Mouse (Mus musculus): ENCODE results near the gene Erc2. TPM values are rescaled to one million over a fixed set of nuclear protein-coding genes. Genes with fewer than 3 reads are reported as not detected.

Gene Erc2
- polyA plus RNA-seq, 1 experiment from 2014 or later: 69.7 TPM

- peaks cover 14% of the 10 kb centered on the region for H3K4me1 ChIP-seq
- peak; percentile 80 for ATAC-seq (replicated peaks)
- no peak overlapping the region for H3K9ac ChIP-seq (replicated peaks)
- H3K36me3 ChIP-seq: no peaks in the 10 kb centered on the region
- WGBS: 8% methylated on average over 18 of the region's 18 CpGs
- no peaks in the 10 kb centered on the region for H3K9me3 ChIP-seq
- no peak overlapping the region for H3K4me3 ChIP-seq
- no peak overlapping the region for H3K4me2 ChIP-seq (replicated peaks)
- no peaks in the 10 kb centered on the region for H3K27me3 ChIP-seq
- H3K27ac ChIP-seq (replicated peaks): peak overlapping the region; percentile 31
Measured at GRCm38 (mm10) chr14:28057885-28058860, 435.9 kb downstream of the Erc2 start.

- no peaks in the 10 kb centered on the region for H3K27me3 ChIP-seq
- WGBS: 67% methylated on average over 4 of the region's 4 CpGs
Measured at GRCm38 (mm10) chr14:28060891-28061290, 438.7 kb downstream of the Erc2 start.

GRCm38 (mm10) chr14:28061649-28062375, 439.6 kb downstream of the Erc2 start:
- Histone ChIP-seq H3K4me3 (no peak overlapping the region), H3K4me1 (peaks cover 14% of the 10 kb centered on the region), H3K4me2 (replicated peaks) (no peak overlapping the region), H3K27ac (replicated peaks) (no peak overlapping the region), H3K36me3 (no peaks in the 10 kb centered on the region), H3K9ac (replicated peaks) (no peak overlapping the region), H3K27me3 (no peaks in the 10 kb centered on the region), H3K9me3 (no peaks in the 10 kb centered on the region)
- ATAC-seq (replicated peaks): no peak
- WGBS: 67% methylated on average over 3 of the region's 3 CpGs

More at GRCm38 (mm10) chr14:28060891-28061290, 438.7 kb downstream of the Erc2 start:
- H3K4me1 ChIP-seq: peaks cover 14% of the 10 kb centered on the region
- no peak for ATAC-seq (replicated peaks)
- no peak overlapping the region for H3K4me2 ChIP-seq (replicated peaks)
- no peaks in the 10 kb centered on the region for H3K9me3 ChIP-seq
- H3K27ac ChIP-seq (replicated peaks): no peak overlapping the region
- no peak overlapping the region for H3K9ac ChIP-seq (replicated peaks)
- no peaks in the 10 kb centered on the region for H3K36me3 ChIP-seq
- H3K4me3 ChIP-seq: no peak overlapping the region

- Histone ChIP-seq H3K4me1 (peaks cover 4% of the 10 kb centered on the region; the same call in 1 of the 2 replicates), H3K36me3 (no peaks in the 10 kb centered on the region), H3K9ac (replicated peaks) (no peak overlapping the region), H3K27ac (replicated peaks) (no peak overlapping the region), H3K27me3 (no peaks in the 10 kb centered on the region), H3K4me3 (no peak overlapping the region), H3K4me2 (replicated peaks) (no peak overlapping the region), H3K9me3 (no peaks in the 10 kb centered on the region)
- ATAC-seq (replicated peaks): no peak
- 29% methylated on average over 12 of the region's 12 CpGs for WGBS
Measured at GRCm38 (mm10) chr14:28068021-28068420, 445.8 kb downstream of the Erc2 start.

- 94% methylated on average over 2 of the region's 2 CpGs for WGBS
- no peaks in the 10 kb centered on the region for H3K36me3 ChIP-seq
- H3K4me2 ChIP-seq (replicated peaks): no peak overlapping the region
- no peak for ATAC-seq (replicated peaks)
- no peaks in the 10 kb centered on the region for H3K27me3 ChIP-seq
- no peaks in the 10 kb centered on the region for H3K9me3 ChIP-seq
- H3K4me3 ChIP-seq: no peak overlapping the region
- no peak overlapping the region for H3K27ac ChIP-seq (replicated peaks)
- H3K4me1 ChIP-seq: peaks cover 4% of the 10 kb centered on the region; the same call in 1 of the 2 replicates
- H3K9ac ChIP-seq (replicated peaks): no peak overlapping the region
Measured at GRCm38 (mm10) chr14:28069826-28070225, 447.6 kb downstream of the Erc2 start.

GRCm38 (mm10) chr14:28072561-28072960, 450.3 kb downstream of the Erc2 start:
- no peak overlapping the region for H3K4me3 ChIP-seq
- ATAC-seq (replicated peaks): no peak
- H3K9me3 ChIP-seq: no peaks in the 10 kb centered on the region
- no peaks in the 10 kb centered on the region for H3K36me3 ChIP-seq
- 85% methylated on average over 3 of the region's 3 CpGs for WGBS
- H3K4me1 ChIP-seq: peaks cover 4% of the 10 kb centered on the region; the same call in 1 of the 2 replicates
- H3K4me2 ChIP-seq (replicated peaks): no peak overlapping the region
- H3K9ac ChIP-seq (replicated peaks): no peak overlapping the region
- H3K27me3 ChIP-seq: no peaks in the 10 kb centered on the region
- H3K27ac ChIP-seq (replicated peaks): no peak overlapping the region

- Histone ChIP-seq H3K27ac (replicated peaks) (no peak overlapping the region), H3K4me1 (no peaks in the 10 kb centered on the region), H3K4me3 (no peak overlapping the region), H3K9me3 (no peaks in the 10 kb centered on the region), H3K9ac (replicated peaks) (no peak overlapping the region), H3K36me3 (no peaks in the 10 kb centered on the region), H3K27me3 (no peaks in the 10 kb centered on the region), H3K4me2 (replicated peaks) (no peak overlapping the region)
- 66% methylated on average over 8 of the region's 8 CpGs for WGBS
- ATAC-seq (replicated peaks): no peak
Measured at GRCm38 (mm10) chr14:28089636-28090443, 467.6 kb downstream of the Erc2 start.

- no peak overlapping the region for H3K4me3 ChIP-seq
- H3K9ac ChIP-seq (replicated peaks): no peak overlapping the region
- H3K4me1 ChIP-seq: no peaks in the 10 kb centered on the region
- H3K36me3 ChIP-seq: no peaks in the 10 kb centered on the region
- WGBS: 95% methylated on average over 1 of the region's 1 CpGs
- H3K27me3 ChIP-seq: no peaks in the 10 kb centered on the region
- H3K9me3 ChIP-seq: no peaks in the 10 kb centered on the region
- H3K27ac ChIP-seq (replicated peaks): no peak overlapping the region
- H3K4me2 ChIP-seq (replicated peaks): no peak overlapping the region
- no peak for ATAC-seq (replicated peaks)
Measured at GRCm38 (mm10) chr14:28091367-28091766, 469.1 kb downstream of the Erc2 start.

GRCm38 (mm10) chr14:28093214-28093613, 471.0 kb downstream of the Erc2 start:
- no peak overlapping the region for H3K27ac ChIP-seq (replicated peaks)
- H3K27me3 ChIP-seq: no peaks in the 10 kb centered on the region
- H3K4me1 ChIP-seq: no peaks in the 10 kb centered on the region
- no peak for ATAC-seq (replicated peaks)
- H3K9me3 ChIP-seq: no peaks in the 10 kb centered on the region
- no peaks in the 10 kb centered on the region for H3K36me3 ChIP-seq
- no peak overlapping the region for H3K9ac ChIP-seq (replicated peaks)
- WGBS: 67% methylated on average over 4 of the region's 4 CpGs
- H3K4me2 ChIP-seq (replicated peaks): no peak overlapping the region
- no peak overlapping the region for H3K4me3 ChIP-seq

GRCm38 (mm10) chr14:28093913-28094312, 471.7 kb downstream of the Erc2 start:
- H3K4me1 ChIP-seq: no peaks in the 10 kb centered on the region
- H3K4me3 ChIP-seq: no peak overlapping the region
- H3K9ac ChIP-seq (replicated peaks): no peak overlapping the region
- H3K4me2 ChIP-seq (replicated peaks): no peak overlapping the region
- H3K9me3 ChIP-seq: no peaks in the 10 kb centered on the region
- H3K36me3 ChIP-seq: no peaks in the 10 kb centered on the region
- no peak overlapping the region for H3K27ac ChIP-seq (replicated peaks)
- 71% methylated on average over 1 of the region's 1 CpGs for WGBS
- H3K27me3 ChIP-seq: no peaks in the 10 kb centered on the region
- no peak for ATAC-seq (replicated peaks)

GRCm38 (mm10) chr14:28099084-28099483, 476.9 kb downstream of the Erc2 start:
- Histone ChIP-seq H3K4me3 (no peak overlapping the region), H3K9ac (replicated peaks) (no peak overlapping the region), H3K4me2 (replicated peaks) (no peak overlapping the region), H3K36me3 (no peaks in the 10 kb centered on the region), H3K27me3 (no peaks in the 10 kb centered on the region), H3K4me1 (no peaks in the 10 kb centered on the region), H3K9me3 (no peaks in the 10 kb centered on the region), H3K27ac (replicated peaks) (no peak overlapping the region)
- 90% methylated on average over 5 of the region's 5 CpGs for WGBS
- ATAC-seq (replicated peaks): no peak

Measured in forebrain, embryonic 15.5 days (tissue).